Mouse (Mus musculus): ENCODE data around the gene BC030870.

The BC030870 gene

GRCm38 (mm10) chr8:65080731-65081130, 48.6 kb downstream of the BC030870 start:
- no peak for DNase-seq (ENCODE audit: low read depth, low spot score)

GRCm38 (mm10) chr8:65074733-65075132, 54.6 kb downstream of the BC030870 start, which contains the start of gene Gm10663:
Gm10663 (plus strand) TSS chr8:65075033.
- DNase-seq (ENCODE audit: low read depth, low spot score): no peak

DNA sequence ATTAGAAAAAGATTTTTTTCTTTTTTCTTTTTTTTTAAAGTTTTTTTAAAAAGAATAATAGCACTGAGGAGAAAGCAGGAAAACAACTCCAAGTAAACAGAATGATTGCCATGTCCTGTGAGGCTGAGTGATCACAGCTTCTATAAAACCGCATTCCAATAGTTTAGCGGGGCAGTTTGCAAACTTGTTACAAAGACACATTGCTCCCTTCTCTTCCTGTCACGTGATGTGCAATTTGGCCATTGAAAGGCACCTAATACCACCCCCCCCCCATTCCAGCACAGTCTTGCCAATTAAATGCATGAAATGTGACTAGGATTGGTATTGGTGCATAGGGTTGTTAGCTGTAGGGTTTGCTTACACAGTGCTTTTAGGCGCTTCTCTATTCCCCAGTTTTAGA, 58.4 kb downstream of the BC030870 start:
- no peak for DNase-seq (ENCODE audit: low read depth, low spot score)

GRCm38 (mm10) chr8:65068473-65068819, 60.9 kb downstream of the BC030870 start:
- DNase-seq (ENCODE audit: low read depth, low spot score): no peak

- DNase-seq (ENCODE audit: low read depth, low spot score): no peak
Observed at GRCm38 (mm10) chr8:65067694-65068472, 61.5 kb downstream of the BC030870 start.

DNA sequence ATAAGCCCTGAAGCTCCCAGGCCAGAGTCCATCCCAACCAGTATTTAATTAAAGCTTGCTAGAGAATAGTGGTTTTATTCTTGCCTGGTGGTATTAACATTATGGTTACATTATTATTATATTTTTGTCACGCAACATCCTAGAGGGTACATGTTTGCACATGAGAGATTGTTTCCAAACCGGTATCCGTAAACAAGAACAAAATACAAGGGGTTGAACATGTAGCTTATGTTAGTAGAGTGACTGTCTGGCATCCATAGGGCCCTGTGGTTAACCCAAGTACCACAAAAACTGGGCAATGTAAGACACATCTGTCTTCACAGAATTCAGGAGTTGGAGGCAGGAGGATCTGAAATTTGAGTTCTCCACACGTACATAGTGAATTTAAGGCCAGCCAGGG, 62.3 kb downstream of the BC030870 start:
- no peak for DNase-seq (ENCODE audit: low read depth, low spot score)

DNA sequence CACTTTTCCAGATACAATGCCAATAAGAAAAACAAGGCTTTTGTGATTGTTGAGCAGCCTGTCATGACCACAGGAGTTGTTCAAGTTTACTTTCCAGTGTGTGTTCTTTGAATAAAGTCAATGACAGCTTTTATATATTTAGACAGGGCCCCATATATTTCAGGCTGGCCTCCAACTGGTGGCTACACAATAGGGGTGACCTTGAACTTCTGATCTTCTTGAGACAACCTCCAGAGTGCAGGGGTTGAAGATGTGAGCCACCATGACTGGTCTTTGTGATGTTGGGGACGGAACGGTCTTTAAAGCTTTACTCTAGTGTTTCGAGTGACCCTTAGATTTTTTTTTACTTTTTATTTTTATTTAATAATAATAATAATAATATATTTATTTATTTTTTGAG, 63.7 kb downstream of the BC030870 start:
- no peak for DNase-seq (ENCODE audit: low read depth, low spot score)

GRCm38 (mm10) chr8:65064071-65064470, 65.3 kb downstream of the BC030870 start:
- no peak for DNase-seq (ENCODE audit: low read depth, low spot score)

DNA sequence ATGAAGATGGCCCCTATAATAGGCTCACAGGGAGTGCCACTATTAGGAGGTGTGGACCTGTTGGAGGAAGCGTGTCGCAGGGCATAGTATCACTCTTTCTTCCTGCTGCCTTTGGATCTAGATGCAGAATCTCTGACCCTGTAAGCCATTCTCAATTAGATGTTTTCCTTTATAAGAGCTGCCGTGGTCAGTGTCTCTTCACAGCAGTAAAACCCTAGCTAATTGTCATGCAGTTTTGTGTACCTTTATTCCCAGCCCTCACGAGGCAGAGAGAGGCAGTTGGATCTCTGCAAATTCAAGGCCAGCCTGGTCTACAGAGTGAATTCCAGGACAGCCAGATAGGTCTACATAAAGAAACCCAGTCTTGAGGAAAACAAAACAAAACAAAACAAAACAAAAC, 67.2 kb downstream of the BC030870 start:
- DNase-seq (ENCODE audit: low read depth, low spot score): no peak

- DNase-seq (ENCODE audit: low read depth, low spot score): no peak
Observed at GRCm38 (mm10) chr8:65056722-65057121, 72.6 kb downstream of the BC030870 start.

DNA sequence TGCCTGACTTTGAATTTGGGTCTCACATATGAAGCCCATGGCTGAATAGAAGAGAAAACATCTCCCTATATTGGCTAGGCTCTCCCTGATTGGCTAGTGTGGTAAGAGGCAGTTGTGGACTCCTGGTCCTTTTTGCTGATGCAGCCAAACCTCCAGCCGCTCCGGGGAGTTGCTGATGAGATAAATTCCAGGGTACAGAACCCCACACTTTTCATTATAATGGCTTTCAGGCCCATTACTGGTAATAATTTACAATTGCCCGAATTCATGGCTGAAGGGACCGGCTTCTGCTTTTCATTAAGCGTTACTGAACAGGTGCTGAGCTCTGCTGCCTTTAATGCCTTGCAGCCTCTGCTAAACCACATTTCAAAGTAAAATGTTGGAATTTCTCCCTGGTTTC, 75.4 kb downstream of the BC030870 start:
- DNase-seq (ENCODE audit: low read depth, low spot score): no peak

- DNase-seq (ENCODE audit: low read depth, low spot score): no peak
Observed at GRCm38 (mm10) chr8:65053554-65053953, 75.8 kb downstream of the BC030870 start.

DNA sequence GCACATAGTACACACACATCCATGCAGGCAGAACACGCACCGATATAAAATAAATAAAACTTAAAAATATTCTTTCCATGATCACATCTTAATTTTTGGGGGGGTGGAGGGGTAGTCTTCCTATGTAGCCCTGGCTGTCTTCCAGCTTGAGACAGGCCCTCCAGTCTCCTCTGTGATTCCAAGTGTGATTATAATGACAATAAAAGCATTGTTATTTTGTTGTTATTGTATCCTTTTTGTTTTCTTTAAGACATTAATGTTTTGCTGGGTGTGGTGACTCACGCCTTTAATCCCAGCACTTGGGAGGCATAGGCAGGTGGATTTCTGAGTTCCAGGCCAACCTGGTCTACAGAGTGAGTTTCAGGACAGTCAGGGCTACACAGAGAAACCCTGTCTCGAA, 81.6 kb downstream of the BC030870 start:
- DNase-seq (ENCODE audit: low read depth, low spot score): no peak

GRCm38 (mm10) chr8:65047193-65047592, 82.2 kb downstream of the BC030870 start:
- no peak for DNase-seq (ENCODE audit: low read depth, low spot score)

GRCm38 (mm10) chr8:65046565-65046964, 82.8 kb downstream of the BC030870 start:
- no peak for DNase-seq (ENCODE audit: low read depth, low spot score)

DNA sequence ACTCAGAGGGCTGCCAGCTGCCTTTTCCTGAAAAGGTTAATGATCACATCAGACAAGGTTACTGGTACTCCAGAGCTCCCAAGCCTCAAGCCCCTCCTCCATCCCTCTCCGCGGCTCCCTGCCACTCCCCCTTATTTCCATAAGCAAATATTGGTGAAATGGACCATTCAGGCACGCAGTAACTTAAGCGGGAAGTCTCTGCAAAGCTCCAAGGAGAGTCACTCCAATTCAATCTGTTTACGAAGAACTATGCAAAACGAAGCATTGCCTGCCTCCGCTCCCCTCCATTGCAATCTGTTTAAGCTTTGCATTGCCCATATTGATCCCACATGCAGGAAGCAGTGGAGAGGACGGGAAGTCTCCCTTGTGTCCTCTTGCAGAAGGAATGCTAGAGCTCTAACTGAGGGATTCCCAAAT, 92.2 kb downstream of the BC030870 start, which contains the start of gene Apela:
Gene Apela (minus strand): TSS at position 220 of the 417 bp plus-strand sequence.
- DNase-seq (ENCODE audit: low read depth, low spot score): no peak
